Mouse (Mus musculus): ENCODE data around the gene Asb16. TPM values are rescaled to one million over a fixed set of nuclear protein-coding genes. Genes with fewer than 3 reads are reported as not detected.

Asb16 gene
- total RNA-seq, 1 experiment from 2014 or later, result 0.19 TPM

DNA sequence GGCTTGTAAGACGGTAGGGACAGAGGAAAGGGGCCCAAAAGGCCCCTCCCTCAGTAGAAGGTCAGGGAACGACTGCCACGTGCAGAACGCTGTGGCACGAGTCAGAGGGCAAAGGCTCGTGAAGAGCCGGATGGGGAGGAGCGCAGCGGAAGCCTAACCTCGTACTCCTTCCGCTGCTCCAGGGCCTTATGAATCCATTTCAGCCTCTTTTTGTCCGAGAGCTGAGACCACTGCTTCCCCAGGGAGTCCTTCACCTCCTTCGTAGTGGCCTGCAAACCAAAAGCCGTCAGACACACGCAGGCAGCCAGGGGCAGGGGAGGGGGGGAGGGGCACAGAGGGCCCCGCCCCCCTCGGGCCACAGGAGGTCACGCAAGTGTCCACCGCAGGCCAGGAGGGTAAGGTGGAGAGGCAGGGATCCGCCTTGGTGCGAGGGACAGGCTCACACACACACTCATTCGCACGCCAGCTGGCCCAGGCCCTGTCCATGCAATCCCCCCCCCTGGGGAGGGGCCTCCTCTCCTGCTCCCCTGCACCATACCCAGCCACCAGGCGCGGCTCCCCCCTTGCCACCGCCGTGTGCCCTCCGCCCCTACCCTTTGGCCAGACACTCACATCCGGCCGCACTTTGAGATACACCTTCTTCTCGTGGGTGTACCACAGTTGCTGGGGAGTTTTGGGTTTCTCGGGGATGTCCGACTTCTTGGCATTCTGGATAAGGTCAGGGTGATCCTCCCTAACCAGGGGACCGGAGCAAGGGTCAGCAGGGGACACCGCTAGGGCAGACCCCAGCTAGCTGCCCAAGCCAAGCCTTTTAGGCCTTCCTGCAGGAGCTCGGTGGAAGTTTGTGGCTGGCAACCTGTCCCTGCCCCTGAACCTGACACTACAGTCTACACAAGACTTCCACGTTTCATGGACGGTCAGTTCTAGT is 42.5 kb downstream of the Asb16 start:
- DNase-seq, result peak; percentile 55

DNA sequence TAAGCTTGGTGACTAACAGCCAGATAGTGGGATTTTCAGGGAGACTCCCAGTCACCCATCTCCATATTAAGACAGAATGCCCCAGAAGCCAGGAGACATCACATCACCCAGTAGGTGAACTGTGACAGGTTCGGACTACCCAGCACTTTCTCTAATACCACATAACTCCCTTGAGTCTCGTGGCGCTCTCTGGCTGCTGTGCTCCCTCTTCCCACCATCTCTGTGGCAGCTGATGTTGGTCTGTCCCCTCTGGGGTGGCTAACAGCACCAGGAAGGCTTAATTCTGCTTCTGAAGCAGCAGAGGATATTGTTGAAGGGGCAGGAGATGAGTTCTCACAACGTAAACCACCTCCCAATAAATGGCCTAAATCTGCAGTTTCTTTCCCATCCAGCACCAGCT is 43.4 kb downstream of the Asb16 start:
- DNase-seq, result no peak

DNA sequence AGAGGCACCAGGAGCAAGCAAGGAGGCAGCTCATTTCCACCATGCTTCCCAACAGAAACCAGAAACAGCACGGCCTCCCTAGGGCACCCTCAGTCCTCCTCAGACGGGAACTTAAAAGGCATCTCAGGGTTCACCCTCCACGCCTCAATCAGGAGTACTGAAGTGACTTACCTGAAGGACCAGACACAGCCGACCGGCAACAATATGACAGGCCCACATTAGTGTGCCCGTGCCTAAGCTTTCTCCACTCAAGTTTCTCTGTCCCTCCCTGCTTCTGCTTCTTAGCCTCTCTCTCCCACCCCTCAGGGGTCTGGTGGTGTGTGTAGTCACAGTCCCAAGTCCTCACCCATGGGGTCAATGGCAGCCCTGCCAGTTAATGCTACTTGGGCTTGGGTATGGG is 44.0 kb downstream of the Asb16 start:
- DNase-seq, result no peak

DNA sequence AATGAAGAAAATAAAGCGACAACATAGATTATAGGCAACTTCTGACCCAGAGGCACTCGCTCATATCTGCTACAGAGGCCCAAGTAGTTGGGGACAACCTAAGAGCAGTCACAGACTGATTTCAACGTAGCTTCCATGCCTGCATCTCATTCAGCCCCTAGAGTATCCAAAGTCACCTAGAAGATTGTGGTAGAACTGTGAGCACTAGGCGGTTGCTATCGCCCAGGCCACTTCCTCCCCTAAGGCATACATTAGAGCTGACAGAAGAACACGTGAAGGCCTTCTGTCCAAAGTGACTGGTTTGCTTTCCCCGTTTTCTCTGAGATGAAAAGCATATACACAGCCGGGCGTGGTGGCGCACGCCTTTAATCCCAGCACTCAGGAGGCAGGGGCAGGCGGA is 45.8 kb downstream of the Asb16 start:
- DNase-seq, result no peak

DNA sequence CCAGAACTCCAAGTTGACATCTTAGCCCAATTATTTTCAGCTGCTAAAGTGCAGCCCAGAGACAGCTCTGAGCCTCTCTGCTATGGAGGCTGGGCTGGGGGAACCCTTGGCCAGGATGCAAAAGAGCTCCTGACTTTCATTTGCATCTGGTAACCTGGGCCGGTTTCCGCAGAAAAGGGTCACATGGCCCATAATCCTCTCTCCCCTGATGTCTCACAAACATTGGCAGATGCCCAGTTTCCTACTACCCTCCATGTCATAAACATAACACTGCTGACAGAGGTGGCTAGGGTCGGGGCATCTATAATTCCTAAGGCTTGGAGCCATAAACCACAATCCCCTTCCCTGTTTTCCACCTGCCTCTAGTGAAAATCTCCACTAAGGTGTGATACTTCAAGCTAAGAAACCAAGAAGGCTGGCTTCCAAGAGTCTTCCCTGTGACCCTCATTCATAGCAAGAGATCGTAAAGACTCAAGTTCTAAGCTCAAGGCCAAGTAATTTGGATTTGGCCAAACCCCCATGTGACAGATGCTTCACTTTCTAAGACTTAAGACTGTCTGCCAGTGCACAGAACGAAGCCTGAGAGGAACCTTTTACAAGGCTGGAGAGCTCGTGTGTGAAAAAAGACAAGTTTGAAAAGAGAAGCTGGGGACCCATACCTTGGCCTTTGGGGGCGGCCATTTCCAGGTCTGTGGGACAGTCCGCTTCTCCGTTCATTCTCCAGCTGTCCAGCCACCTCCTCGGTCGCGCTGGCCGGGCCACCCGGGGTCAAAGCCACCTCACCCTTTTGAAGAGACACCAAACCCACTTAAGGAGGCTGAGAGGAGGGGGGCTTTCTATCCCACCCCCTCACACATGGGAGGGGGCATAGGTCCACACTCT is 47.4 kb downstream of the Asb16 start:
- peak; percentile 18 for DNase-seq

DNA sequence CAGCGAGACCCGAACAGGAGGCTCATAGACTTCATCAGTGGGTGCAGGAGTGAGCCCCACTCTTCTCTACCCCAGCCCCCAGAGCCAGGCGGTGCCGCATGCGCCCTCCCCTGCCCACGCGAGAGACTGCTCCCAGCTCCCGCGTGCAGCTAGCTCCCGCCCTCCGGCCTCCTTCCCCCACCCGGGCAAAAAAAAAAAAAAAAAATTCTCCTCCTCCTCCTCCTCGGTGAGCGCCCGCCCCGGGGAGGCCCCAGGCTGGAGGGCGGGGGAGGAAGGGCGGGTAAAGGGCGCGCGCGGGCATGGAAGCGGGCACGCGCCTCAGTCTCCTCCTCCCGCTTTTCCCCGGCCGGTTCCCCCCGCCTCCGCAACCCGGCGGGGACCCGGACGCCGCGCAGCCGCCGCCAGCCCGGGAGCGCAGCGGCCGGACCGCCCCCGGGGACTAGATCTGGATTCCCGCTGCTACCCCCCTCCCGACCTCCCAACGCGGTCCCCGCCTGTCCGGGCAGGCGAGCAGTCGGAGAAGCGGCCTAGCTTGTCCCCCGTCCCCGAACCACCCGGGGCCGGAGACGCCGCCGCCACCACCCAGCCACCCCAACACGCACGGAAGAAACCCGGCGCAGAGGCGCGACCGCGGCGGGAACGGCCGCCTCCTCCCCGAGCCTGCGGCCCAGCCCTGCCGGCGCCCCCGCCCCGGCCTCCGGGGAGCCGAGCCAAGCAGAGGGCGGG is 48.2 kb downstream of the Asb16 start:
- peak; percentile 96 for DNase-seq

DNA sequence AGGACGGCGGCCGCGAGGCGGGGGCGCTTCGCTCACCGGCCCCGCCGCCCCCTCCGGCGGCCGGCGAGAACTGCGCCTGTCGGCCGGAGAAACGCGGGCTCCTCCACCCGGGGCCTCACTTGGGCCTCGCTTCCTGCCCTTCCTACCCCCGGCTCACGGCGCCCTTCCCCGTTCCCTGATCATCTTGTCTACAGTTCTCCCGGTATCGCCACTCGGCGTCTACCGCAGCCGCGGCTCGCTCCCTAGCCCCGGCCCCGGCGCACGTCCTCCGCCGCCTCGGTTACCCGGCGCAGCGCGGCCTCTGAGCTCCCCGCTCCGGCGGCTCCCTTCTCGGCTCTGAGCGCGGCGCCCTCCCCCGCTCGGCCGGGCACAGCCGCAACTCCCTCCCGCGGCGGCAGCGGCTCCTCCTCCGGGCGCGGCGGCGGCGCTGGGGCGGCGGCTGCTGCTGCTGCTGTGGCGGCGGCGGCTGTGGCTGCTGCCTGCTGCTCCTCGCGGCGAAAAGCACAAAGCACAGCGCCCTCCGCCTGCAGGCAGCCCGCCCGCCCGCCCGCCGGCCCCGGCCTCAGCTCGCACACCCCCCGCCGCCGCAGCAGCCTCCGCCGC is 48.9 kb downstream of the Asb16 start:
- DNase-seq, result peak; percentile 86

DNA sequence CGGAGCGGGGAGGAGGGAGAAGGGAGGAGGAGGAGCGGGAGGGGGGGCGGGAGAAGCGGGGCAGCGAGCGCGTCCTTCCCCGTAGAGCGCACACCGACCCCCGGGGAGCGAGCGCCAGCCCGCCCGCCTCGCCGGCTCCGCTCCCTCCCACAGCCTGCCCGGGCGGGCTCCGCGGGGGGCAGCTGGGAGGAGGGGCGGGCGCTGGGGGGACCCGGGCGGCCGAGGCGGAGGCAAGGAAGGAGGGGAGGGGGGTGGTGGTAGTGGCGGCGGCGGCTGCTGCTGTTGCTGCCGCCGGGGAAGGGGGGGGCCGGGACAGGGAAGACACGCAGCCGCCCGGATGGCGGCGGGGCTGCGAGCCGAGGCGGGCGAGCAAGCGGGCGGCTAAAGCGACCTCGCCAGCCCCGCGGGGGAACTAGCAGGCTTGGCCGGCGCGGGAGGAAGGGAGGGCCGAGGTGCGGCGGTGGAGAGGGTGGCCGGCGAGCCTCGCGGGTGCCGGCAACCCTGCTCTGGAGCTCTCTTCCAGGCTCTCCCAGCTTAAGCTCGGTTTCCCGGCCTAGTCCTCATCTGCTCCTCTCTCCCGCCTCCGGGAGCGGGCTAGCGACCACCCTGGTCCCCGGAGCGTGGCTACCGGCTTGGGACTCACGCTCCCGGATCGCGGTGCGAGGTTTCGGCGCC is 49.5 kb downstream of the Asb16 start:
- peak; percentile 89 for DNase-seq

DNA sequence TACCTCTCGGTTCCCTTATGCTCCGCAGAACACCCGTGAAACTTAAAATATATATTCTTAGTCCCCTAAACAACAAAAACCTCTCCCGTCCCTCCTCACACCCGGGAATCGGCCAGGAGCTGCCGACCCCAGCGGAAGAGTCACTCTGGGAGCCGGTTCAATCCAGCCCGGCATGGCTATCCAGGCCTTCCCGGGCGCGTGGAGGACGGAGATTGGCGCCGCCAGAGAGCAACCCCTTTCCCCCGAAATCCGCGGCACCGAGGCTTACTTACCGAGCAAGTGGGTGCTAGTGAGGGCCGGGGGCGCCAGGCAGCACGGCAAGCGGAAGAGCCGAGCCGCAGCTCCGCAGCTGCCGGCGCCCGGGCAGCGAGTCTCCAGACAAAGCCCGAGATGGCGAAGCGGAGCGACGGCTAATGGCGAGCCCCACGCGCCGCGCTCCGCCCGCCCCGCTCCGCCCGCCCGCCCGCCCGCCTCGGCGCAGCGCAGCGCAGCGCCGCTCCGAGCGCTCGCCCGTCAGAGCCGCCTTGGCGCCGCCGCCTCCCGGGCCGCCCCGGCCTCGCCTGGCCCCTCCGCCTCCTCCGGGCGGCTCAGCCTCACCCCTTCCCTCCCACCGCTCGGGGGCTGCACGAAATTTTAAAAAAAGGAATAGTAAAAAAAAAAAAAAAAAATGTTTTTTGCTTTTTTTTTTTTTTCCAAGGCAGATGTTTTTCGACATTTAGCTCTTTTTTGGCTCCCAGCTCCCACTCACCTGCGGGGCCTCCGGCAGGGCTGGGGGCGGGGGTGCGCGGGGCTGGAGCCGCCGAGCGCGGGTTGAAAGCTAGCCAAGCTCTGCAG is 50.2 kb downstream of the Asb16 start:
- DNase-seq, result peak; percentile 75

DNA sequence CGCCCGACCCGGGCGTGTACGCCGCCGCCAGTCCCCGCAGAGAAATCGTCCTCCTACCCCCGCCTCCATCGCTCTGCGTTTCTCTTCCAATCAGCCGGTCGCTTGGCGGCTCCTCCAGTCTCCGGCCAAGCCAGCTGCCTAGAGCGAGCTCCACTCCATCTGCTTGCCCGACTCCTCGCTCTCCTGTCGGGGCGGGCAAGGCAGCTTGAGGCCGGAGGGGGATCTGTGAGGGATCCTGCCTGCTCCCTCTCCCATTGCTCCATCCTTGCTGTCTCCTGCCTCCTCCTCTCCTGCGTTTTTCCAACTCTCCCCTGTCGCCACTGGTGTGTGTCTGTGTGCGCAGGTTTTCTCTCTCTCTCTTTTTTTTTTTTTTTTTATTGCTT is 50.9 kb downstream of the Asb16 start, which contains the start of gene Ubtf:
Gene Ubtf (minus strand): TSS at position 333 of the 383 bp plus-strand sequence.
- peak; percentile 90 for DNase-seq

DNA sequence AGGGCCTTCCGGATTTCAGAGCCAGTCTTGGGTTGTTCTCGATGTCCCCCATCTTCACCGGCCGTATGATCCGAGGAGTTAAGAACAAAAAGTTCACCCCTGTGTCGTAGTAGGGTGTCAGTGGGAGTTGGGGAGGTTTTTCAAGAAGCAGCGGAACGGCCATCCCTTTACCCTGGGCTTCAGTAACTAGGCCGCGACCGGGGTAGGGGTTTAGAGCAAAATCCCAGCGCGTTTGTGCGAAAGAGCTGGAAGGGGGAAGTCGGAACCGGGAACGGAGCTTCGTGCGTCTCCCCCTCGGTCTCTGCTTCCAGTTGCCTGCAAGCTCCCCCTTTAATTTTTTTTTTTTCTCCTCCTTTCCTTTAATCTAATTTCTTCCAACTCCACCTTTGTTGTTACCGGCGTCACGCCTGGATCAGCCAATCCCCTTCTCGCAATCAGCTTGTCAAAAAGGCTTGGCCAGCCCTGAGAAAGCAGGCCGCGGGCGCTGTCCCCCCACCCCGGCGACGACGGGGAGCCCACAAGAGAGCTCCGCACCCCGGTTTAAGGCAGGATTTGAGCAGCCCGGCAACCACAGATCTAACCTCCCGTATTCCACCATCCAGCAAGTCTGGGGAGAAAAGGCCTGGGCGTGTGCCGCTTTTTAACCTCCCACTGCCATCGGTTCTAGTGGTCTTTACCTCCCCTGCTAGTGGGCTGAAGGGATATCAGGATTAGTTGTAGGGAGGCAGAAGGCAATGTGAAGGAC is 51.6 kb downstream of the Asb16 start:
- peak; percentile 94 for DNase-seq

DNA sequence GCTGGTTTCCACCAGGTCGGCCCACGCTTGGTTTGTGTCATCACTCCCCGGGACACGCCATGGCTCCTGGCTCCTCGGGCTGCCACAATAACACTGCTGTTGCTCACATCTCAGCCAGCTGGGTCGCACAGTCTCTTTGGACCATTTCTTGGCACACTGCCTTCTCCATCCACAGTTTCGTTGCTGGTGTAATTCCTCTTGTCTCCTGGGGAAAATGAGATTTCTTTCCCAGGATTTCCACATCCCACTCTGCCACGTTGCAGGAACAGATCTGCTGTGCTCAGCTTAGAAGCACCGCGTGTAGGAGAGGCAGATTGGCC is 52.1 kb downstream of the Asb16 start:
- DNase-seq, result peak; percentile 89

DNA sequence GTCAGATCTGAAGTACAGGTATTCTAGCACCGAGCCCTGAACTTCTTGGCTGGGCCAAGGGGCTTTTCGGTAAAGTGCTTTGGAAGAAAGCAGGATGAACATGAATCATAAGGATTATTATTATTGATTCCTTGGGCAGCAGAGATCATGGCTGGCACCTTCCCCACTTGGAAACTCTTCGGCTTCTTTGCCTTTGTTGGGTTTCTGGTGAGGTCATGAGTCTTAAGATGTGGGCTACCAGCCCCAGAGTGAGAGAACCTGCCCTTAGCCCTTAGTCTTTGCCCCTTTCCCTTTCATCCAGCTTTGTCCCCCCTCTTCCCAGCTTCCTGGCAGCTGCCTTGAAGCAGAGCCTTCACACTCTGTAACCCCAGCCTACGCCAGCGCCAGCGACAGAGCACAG is 53.4 kb downstream of the Asb16 start:
- no peak for DNase-seq

DNA sequence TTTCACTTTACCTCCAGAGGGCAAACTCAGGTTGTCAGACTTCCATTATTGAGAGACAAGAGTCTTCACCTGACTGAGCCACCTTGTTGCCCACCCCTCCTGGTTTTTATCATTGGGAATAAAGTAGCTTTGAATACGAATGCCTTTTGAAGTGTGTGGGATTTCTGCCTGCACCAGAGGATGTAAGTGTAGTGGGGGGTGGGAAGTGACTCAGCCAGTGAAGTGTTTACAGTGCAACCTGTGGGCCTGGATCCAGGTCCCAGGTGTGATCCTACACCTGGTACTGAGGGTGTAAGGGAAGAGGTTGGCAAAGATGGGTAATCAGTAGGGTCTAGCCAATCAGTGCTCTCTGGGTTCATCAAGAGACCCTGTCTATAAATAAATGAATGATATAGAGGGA is 55.0 kb downstream of the Asb16 start:
- DNase-seq, result no peak

DNA sequence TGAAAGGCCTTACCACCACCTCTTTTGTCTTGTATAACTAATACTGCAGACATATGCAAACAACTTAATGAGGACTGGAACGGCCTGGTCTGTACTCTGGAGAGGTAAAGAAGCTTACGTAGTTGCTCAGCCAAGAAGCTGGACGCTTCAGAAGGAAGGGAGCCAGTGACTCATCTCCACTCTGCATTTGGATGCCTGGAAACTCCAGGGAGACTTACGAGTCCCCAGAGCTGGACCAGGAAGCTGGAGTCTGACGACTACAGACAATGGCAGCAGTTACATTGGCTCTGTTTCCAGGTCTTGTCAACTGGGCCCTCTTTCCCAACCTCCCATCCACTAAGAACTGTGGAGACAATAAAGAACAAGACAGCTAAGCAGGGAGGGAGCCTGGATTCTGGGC is 58.7 kb downstream of the Asb16 start:
- DNase-seq, result no peak

DNA sequence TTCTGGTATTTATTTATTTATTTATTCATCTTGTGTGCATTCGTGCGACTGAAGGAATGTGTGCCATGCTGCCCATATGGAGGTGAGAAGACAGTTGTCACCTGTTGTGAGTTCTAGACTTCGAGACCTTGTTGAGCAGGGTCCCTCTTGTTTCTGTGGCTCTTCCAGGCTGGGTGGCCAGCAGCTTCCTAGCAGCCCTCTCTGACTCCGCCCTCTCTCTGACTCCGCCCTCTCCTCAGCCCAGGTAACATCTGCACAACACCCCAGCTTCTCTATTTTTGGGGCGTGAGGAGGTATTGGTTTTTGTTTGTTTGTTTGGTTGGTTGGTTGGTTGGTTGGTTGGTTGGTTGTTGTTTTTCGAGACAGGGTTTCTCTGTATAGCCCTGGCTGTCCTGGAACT is 59.3 kb downstream of the Asb16 start:
- no peak for DNase-seq

Data from adrenal gland, postnatal 14 days (tissue).